In genomic region chr9:40730701-40731590, GRCm38 (mm10) we compare ENCODE assay signal across 8 mouse cellular contexts. TPM values are rescaled to one million over a fixed set of nuclear protein-coding genes. Genes with fewer than 3 reads are reported as not detected.
A peak's percentile ranks its signal among the peaks of the same experiment; 100 is the strongest.
DNase-seq lines count a peak whose midpoint lies in the region; ATAC-seq and TF ChIP-seq lines count a peak whose summit lies in the region.

No protein-coding gene starts in this region.

- H3K36me3 ChIP-seq in ES-Bruce4 (ENCODE audit: control insufficient read depth, insufficient read depth, low read length, poor library complexity, severe bottlenecking) = no peaks in the 10 kb centered on the region
- H3K36me3 ChIP-seq in embryonic facial prominence, embryonic 15.5 days = no peaks in the 10 kb centered on the region
- H3K36me3 ChIP-seq in heart, embryonic 15.5 days = no peaks in the 10 kb centered on the region
- H3K36me3 ChIP-seq in kidney, postnatal 0 days (ENCODE audit: insufficient read depth, low read length) = no peaks in the 10 kb centered on the region
- H3K36me3 ChIP-seq in lung, embryonic 14.5 days (ENCODE audit: insufficient read depth) = no peaks in the 10 kb centered on the region

- peak overlapping the region; percentile 22 for H3K4me3 ChIP-seq in ES-Bruce4 (ENCODE audit: low read depth, low read length)
- peak overlapping the region; percentile 19 for H3K4me3 ChIP-seq in bone marrow macrophage, adult 2 months (ENCODE audit: insufficient read depth, low read length)
- peak overlapping the region; percentile 45 for H3K4me3 ChIP-seq in embryonic facial prominence, embryonic 15.5 days (replicated peaks)
- H3K4me3 ChIP-seq in heart, embryonic 15.5 days = peak overlapping the region; percentile 58
- peak overlapping the region; percentile 29 for H3K4me3 ChIP-seq in kidney, postnatal 0 days (replicated peaks; ENCODE audit: low read depth, low read length)
- H3K4me3 ChIP-seq in lung, embryonic 14.5 days (ENCODE audit: low read depth, low read length) = peak overlapping the region; percentile 40

- ATAC-seq in embryonic facial prominence, embryonic 15.5 days (ENCODE audit: insufficient number of reproducible peaks, low FRiP score, low TSS enrichment, low read depth) = peak; percentile 87
- ATAC-seq in heart, embryonic 15.5 days (replicated peaks; ENCODE audit: insufficient number of reproducible peaks, insufficient read depth, low FRiP score, low read depth) = peak; percentile 83
- ATAC-seq in kidney, postnatal 0 days (replicated peaks; ENCODE audit: low FRiP score, low read depth) = peak; percentile 91
- peak; percentile 94 for ATAC-seq in lung, embryonic 14.5 days (ENCODE audit: insufficient read depth)
- ATAC-seq in neutrophil, adult 5-6 weeks (ENCODE audit: extremely low read depth, insufficient number of reproducible peaks, low FRiP score, poor library complexity, severe bottlenecking) = peak; percentile 23; the same call in 1 of the 2 replicates

- WGBS in embryonic facial prominence, embryonic 15.5 days = under 1% methylated on average over 35 of the region's 35 CpGs
- under 1% methylated on average over 35 of the region's 35 CpGs for WGBS in heart, embryonic 15.5 days
- WGBS in kidney, postnatal 0 days = under 1% methylated on average over 35 of the region's 35 CpGs
- under 1% methylated on average over 35 of the region's 35 CpGs for WGBS in lung, embryonic 14.5 days

- TF ChIP-seq POLR2A in ES-Bruce4 (IDR thresholded peaks at IDR 0.05; ENCODE audit: insufficient read depth, low read length) = no peak
- TF ChIP-seq POLR2A in bone marrow macrophage, adult 2 months (IDR thresholded peaks at IDR 0.05; ENCODE audit: borderline replicate concordance, low read depth, low read length) = no peak

- TF ChIP-seq CTCF in ES-Bruce4 (IDR thresholded peaks at IDR 0.05; ENCODE audit: low read depth, low read length) = no peak
- no peak for TF ChIP-seq CTCF in bone marrow macrophage, adult 2 months (IDR thresholded peaks at IDR 0.05; ENCODE audit: low read depth, low read length)
- no peak for TF ChIP-seq CTCF in kidney, postnatal 0 days (IDR thresholded peaks at IDR 0.05; ENCODE audit: low read depth)
- TF ChIP-seq CTCF in lung, embryonic 14.5 days (IDR thresholded peaks at IDR 0.05; ENCODE audit: low read depth) = no peak

- H3K9me3 ChIP-seq in ES-Bruce4 (replicated peaks; ENCODE audit: control insufficient read depth, insufficient read depth, low read length, poor library complexity, severe bottlenecking) = no peaks in the 10 kb centered on the region
- H3K9me3 ChIP-seq in embryonic facial prominence, embryonic 15.5 days (replicated peaks) = no peaks in the 10 kb centered on the region
- no peaks in the 10 kb centered on the region for H3K9me3 ChIP-seq in heart, embryonic 15.5 days (replicated peaks)
- no peaks in the 10 kb centered on the region for H3K9me3 ChIP-seq in kidney, postnatal 0 days (replicated peaks; ENCODE audit: low read length)
- H3K9me3 ChIP-seq in lung, embryonic 14.5 days (ENCODE audit: low read depth, low read length) = no peaks in the 10 kb centered on the region

- H3K27me3 ChIP-seq in ES-Bruce4 (ENCODE audit: control insufficient read depth, insufficient read depth, low read length, poor library complexity, severe bottlenecking) = no peaks in the 10 kb centered on the region; the same call in 1 of the 2 replicates
- no peaks in the 10 kb centered on the region for H3K27me3 ChIP-seq in embryonic facial prominence, embryonic 15.5 days
- no peaks in the 10 kb centered on the region for H3K27me3 ChIP-seq in heart, embryonic 15.5 days
- no peaks in the 10 kb centered on the region for H3K27me3 ChIP-seq in kidney, postnatal 0 days (ENCODE audit: insufficient read depth, low read length)
- H3K27me3 ChIP-seq in lung, embryonic 14.5 days (ENCODE audit: insufficient read depth, low read length) = no peaks in the 10 kb centered on the region

- no peak overlapping the region for H3K27ac ChIP-seq in ES-Bruce4 (ENCODE audit: insufficient read depth, low read length)
- H3K27ac ChIP-seq in bone marrow macrophage, adult 2 months (ENCODE audit: insufficient read depth, low read depth, low read length) = no peak overlapping the region
- peak overlapping the region; percentile 96 for H3K27ac ChIP-seq in embryonic facial prominence, embryonic 15.5 days (replicated peaks)
- H3K27ac ChIP-seq in heart, embryonic 15.5 days = peak overlapping the region; percentile 85
- peak overlapping the region; percentile 62 for H3K27ac ChIP-seq in kidney, postnatal 0 days
- H3K27ac ChIP-seq in lung, embryonic 14.5 days (ENCODE audit: low read depth) = peak overlapping the region; percentile 93

- H3K9ac ChIP-seq in ES-Bruce4 (ENCODE audit: low read depth, poor library complexity, severe bottlenecking) = peak overlapping the region; percentile 43
- peak overlapping the region; percentile 18 for H3K9ac ChIP-seq in embryonic facial prominence, embryonic 15.5 days
- H3K9ac ChIP-seq in heart, embryonic 15.5 days = peak overlapping the region; percentile 63
- peak overlapping the region; percentile 31 for H3K9ac ChIP-seq in kidney, postnatal 0 days (ENCODE audit: low read depth, low read length)
- peak overlapping the region; percentile 60 for H3K9ac ChIP-seq in lung, embryonic 14.5 days

- H3K4me1 ChIP-seq in ES-Bruce4 (ENCODE audit: control insufficient read depth, insufficient read depth, low read length) = peaks cover 2% of the 10 kb centered on the region
- peaks cover 28% of the 10 kb centered on the region for H3K4me1 ChIP-seq in bone marrow macrophage, adult 2 months (ENCODE audit: control insufficient read depth, insufficient read depth, low read length)
- peaks cover 24% of the 10 kb centered on the region for H3K4me1 ChIP-seq in embryonic facial prominence, embryonic 15.5 days
- peaks cover 13% of the 10 kb centered on the region for H3K4me1 ChIP-seq in heart, embryonic 15.5 days (replicated peaks)
- 0 out of 2 replicates have a peak, but pooled peaks cover 4% of the 10 kb centered on the region for H3K4me1 ChIP-seq in kidney, postnatal 0 days (replicated peaks; ENCODE audit: insufficient read depth, low read length)
- 0 out of 2 replicates have a peak, but pooled peaks cover 7% of the 10 kb centered on the region for H3K4me1 ChIP-seq in lung, embryonic 14.5 days (ENCODE audit: insufficient read depth)

- peak; percentile 93 for DNase-seq in kidney, postnatal 0 days (ENCODE audit: low spot score)
- peak; percentile 94 for DNase-seq in lung, embryonic 14.5 days
- peak; percentile 51 for DNase-seq in urinary bladder, adult 2 months (ENCODE audit: low spot score)

- TF ChIP-seq EP300 in ES-Bruce4 (IDR thresholded peaks at IDR 0.05; ENCODE audit: insufficient read depth, low read depth, low read length) = no peak

- H3K4me2 ChIP-seq in embryonic facial prominence, embryonic 15.5 days (replicated peaks) = peak overlapping the region; percentile 77
- H3K4me2 ChIP-seq in heart, embryonic 15.5 days = peak overlapping the region; percentile 88
- H3K4me2 ChIP-seq in kidney, postnatal 0 days (ENCODE audit: low read length) = peak overlapping the region; percentile 62
- peak overlapping the region; percentile 68 for H3K4me2 ChIP-seq in lung, embryonic 14.5 days

RNA-seq across cellular contexts. Expression of gene Clmp, which starts 45.2 kb away (rescaled TPM):
- 3.5 and 3.9 TPM in 2 replicates for polyA plus RNA-seq in ES-Bruce4 (2011; ENCODE audit: insufficient read depth, insufficient read length, low read depth, missing spikeins)
- polyA plus RNA-seq in bone marrow macrophage, adult 2 months (2012; ENCODE audit: insufficient read depth, insufficient read length, missing spikeins) = 2.0 TPM in 2 replicates
- 37.9 and 41.4 TPM in 2 replicates for polyA plus RNA-seq in embryonic facial prominence, embryonic 15.5 days (2015; fragmentation: Nextera tagmentation; extraction: Ambion mirVana)
- polyA plus RNA-seq in heart, embryonic 15.5 days (2015; fragmentation: Nextera tagmentation; extraction: Ambion mirVana) = 7.9 and 9.8 TPM in 2 replicates
- polyA plus RNA-seq in kidney, postnatal 0 days (2015; fragmentation: Nextera tagmentation; extraction: Ambion mirVana) = 23.6 and 26.2 TPM in 2 replicates
- polyA plus RNA-seq in lung, embryonic 14.5 days (2014; fragmentation: Nextera tagmentation; extraction: Ambion mirVana) = 20.6 TPM in 2 replicates
- total RNA-seq in neutrophil, adult 5-6 weeks (2017) = 0.25 and 0.81 TPM in 2 replicates
- polyA plus RNA-seq in urinary bladder, adult 2 months (2012; rRNA removed) = 31.0 and 51.2 TPM in 2 replicates

Comparison
In these comparisons a context has a peak if more than half of its experiments do, and no peak if none do; other contexts are left out.
1. H3K27ac ChIP-seq: peak in embryonic facial prominence, embryonic 15.5 days (single experiment), heart, embryonic 15.5 days (single experiment), kidney, postnatal 0 days (single experiment) and lung, embryonic 14.5 days (single experiment); none in ES-Bruce4 (single experiment) and bone marrow macrophage, adult 2 months (single experiment).
2. ATAC-seq: peak in every context shown above with its lines; median percentile 94 in lung, embryonic 14.5 days; 91 in kidney, postnatal 0 days; 87 in embryonic facial prominence, embryonic 15.5 days; 83 in heart, embryonic 15.5 days; 23 in neutrophil, adult 5-6 weeks.
3. Peak in every context shown above with its lines, with median percentiles within 50 percentile points of each other: H3K4me3 ChIP-seq, H3K9ac ChIP-seq, H3K4me2 ChIP-seq and DNase-seq.